Mouse (Mus musculus) embryonic facial prominence, embryonic 12.5 days (tissue): ENCODE measurements around the gene 1700017B05Rik. TPM values are rescaled to one million over a fixed set of nuclear protein-coding genes. Genes with fewer than 3 reads are reported as not detected.
"Not testable (repeated sequence)": the region's sequence is repeated elsewhere in the genome, so short reads cannot be mapped to it uniquely, and the experiment has no call there.

Experiments
- ATAC-seq: fragments of 200-750 bp; cut with Nextera tagmentation; 2 replicates; pipeline ENCODE4 v1.8.0; 2017; ENCODE audit not compliant: insufficient number of reproducible peaks, insufficient read depth, low FRiP score, low TSS enrichment
- H3K27ac ChIP-seq: fragments of 300-500 bp; sonication (generic); 2 replicates; pipeline ENCODE4 v1.5.1; 2016; ENCODE audit warnings: mild to moderate bottlenecking
- H3K27me3 ChIP-seq: fragments of 300-500 bp; sonication (generic); 2 replicates; pipeline ENCODE4 v1.6.1; 2016; ENCODE audit warnings: mild to moderate bottlenecking, moderate library complexity
- H3K36me3 ChIP-seq: fragments of 300-500 bp; sonication (generic); 2 replicates; pipeline ENCODE4 v1.6.1; 2016; ENCODE audit warnings: mild to moderate bottlenecking
- H3K4me1 ChIP-seq: fragments of 300-500 bp; sonication (generic); 2 replicates; pipeline ENCODE4 v1.6.1; 2016
- H3K4me2 ChIP-seq: fragments of 300-500 bp; sonication (generic); replicated peaks from 2 replicates; pipeline ENCODE4 v1.6.1; 2016; ENCODE audit warnings: mild to moderate bottlenecking, moderate library complexity
- H3K4me3 ChIP-seq: fragments of 300-500 bp; sonication (generic); 2 replicates; pipeline ENCODE4 v1.5.1; 2016; ENCODE audit warnings: mild to moderate bottlenecking
- H3K9ac ChIP-seq: fragments of 300-500 bp; sonication (generic); 2 replicates; pipeline ENCODE4 v1.6.1; 2016; ENCODE audit warnings: mild to moderate bottlenecking, moderate library complexity
- H3K9me3 ChIP-seq: fragments of 300-500 bp; sonication (generic); 2 replicates; pipeline ENCODE4 v1.6.1; 2016; ENCODE audit warnings: mild to moderate bottlenecking, moderate library complexity
- WGBS: fragments of 180-500 bp; shearing (Covaris S2); methylation state at CpG from one replicate; pipeline ENCODE4 v1.1.7; 2016; 5-methylcytosine and 5-hydroxymethylcytosine counted together
- polyA plus RNA-seq: library from polyadenylated mRNA; unstranded; fragments of >200 nt; fragmentation: Nextera tagmentation; extraction: Ambion mirVana; gene quantifications from 2 replicates; pipeline ENCODE4 v1.2.1, GENCODE M21; 2016

1700017B05Rik gene
- polyA plus RNA-seq, 1 experiment from 2014 or later = 18.7 TPM

DNA sequence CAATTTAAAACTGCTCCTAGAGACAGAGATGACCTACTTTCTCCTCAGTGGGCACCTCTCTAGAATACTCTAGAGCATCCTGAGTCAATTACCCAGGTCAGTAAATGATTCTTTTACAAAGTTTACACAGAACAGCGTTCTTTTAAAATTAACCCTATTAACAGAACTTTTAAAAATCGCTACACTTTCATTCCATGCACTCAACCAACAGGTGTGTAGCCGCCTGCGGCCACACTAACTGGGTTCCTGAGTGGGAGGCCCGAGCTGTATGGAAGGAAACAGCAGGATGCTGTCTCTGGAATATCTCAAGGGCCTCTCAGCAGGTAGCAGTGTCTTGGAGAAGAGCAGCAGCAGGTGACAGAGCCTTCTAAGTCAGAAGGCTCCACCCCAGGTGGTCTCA, 35.2 kb downstream of the 1700017B05Rik start:
- Histone ChIP-seq H3K4me1 (0 out of 2 replicates have a peak, but pooled peaks cover 8% of the 10 kb centered on the region), H3K9ac (no peak overlapping the region), H3K4me2 (no peak overlapping the region), H3K9me3 (no peaks in the 10 kb centered on the region), H3K36me3 (no peaks in the 10 kb centered on the region), H3K4me3 (no peak overlapping the region), H3K27ac (no peak overlapping the region), H3K27me3 (no peaks in the 10 kb centered on the region)
- ATAC-seq = no peak
- 70% methylated on average over 5 of the region's 5 CpGs for WGBS

DNA sequence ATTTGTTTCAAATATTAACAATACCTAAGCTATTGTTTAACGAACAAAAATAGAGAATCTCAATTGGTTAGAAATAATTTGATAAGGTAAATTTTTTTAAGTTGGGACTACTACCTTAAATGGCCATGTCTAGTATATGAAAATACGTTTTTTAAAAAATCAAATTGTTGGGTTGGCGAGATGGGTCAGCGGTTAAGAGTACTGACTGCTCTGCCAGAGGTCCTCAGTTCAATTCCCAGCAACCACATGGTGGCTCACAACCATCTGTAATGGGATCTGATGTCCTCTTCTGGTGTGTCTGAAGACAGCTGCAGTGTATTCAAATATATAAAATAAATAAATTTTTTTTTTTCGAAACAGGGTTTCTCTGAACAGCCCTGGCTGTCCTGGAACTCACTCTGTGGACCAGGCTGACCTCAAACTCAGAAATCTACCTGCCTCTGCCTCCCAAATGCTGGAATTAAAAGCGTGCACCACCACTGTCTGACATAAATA, 35.7 kb downstream of the 1700017B05Rik start:
- ATAC-seq, H3K9me3 ChIP-seq, H3K4me3 ChIP-seq, H3K4me1 ChIP-seq, H3K4me2 ChIP-seq, H3K36me3 ChIP-seq, H3K27me3 ChIP-seq, H3K9ac ChIP-seq, H3K27ac ChIP-seq: not testable (repeated sequence)
- WGBS = 83% methylated on average over 6 of the region's 6 CpGs

DNA sequence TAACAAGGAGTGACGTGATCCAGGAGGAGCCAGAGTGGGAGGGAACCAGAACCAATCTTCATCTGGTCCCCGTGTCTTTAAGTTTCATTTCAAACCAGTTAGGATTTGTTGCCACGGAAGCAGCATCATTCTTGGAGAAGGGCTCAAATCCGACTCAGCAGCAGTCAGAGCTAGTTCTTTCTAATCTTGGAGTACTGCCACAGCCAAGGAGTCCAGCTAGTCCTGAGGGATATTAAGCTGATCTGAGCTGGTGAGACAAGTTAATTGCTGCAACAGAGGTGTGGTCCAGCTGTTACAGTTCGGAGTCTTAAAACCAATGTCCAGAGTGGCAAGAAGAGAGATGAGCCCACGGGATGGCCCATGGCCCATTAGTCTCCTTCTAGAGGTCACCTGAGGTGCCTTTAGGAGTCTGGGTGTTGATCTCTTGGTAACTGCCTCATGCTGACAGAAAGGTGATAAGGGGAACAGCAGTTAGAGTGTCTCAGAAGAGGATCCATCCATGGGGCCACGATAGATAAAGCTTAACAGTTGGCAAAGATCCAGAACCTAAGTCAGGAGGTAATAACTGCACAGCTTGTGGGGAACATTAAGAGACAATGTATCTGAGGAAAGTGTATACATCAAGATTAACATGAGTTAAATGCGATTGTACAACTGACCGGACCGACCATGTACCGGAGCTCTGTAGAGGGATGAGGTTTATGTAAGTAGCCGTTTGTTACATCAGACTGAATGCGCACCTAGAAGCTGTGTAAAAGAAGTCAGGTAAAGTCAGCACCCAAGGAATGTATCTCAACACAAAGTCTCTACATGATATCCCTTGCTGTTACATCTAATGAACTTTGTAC, 36.4 kb downstream of the 1700017B05Rik start:
- no peak overlapping the region for H3K27ac ChIP-seq
- H3K36me3 ChIP-seq = no peaks in the 10 kb centered on the region
- H3K9ac ChIP-seq = no peak overlapping the region
- no peaks in the 10 kb centered on the region for H3K9me3 ChIP-seq
- ATAC-seq = no peak
- H3K4me3 ChIP-seq = no peak overlapping the region
- WGBS = 87% methylated on average over 13 of the region's 13 CpGs
- H3K4me1 ChIP-seq = 0 out of 2 replicates have a peak, but pooled peaks cover 8% of the 10 kb centered on the region
- H3K27me3 ChIP-seq = no peaks in the 10 kb centered on the region
- no peak overlapping the region for H3K4me2 ChIP-seq

DNA sequence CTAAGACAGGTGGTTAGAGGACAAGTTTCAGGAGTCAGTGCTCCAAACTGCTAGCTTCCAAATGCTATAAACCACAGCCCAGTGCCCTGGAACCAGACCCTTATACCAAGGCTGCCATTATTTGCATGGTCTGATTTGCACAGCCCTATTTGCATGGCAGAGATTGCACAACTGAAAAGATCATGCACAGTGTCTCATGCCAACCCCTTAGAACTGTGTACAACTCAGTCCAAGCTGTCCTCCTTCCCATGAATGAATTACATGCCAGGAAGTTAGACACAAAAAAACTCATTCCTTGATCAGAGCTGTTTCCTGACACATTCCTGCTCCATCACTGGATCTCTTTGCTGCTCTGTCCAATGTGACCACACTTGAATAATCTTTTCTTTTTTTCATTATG, 39.1 kb downstream of the 1700017B05Rik start:
- Histone ChIP-seq H3K27me3 (no peaks in the 10 kb centered on the region), H3K27ac (no peak overlapping the region), H3K36me3 (no peaks in the 10 kb centered on the region), H3K4me2 (no peak overlapping the region), H3K9me3 (no peaks in the 10 kb centered on the region), H3K4me1 (no peaks in the 10 kb centered on the region), H3K4me3 (no peak overlapping the region), H3K9ac (no peak overlapping the region)
- ATAC-seq = no peak

DNA sequence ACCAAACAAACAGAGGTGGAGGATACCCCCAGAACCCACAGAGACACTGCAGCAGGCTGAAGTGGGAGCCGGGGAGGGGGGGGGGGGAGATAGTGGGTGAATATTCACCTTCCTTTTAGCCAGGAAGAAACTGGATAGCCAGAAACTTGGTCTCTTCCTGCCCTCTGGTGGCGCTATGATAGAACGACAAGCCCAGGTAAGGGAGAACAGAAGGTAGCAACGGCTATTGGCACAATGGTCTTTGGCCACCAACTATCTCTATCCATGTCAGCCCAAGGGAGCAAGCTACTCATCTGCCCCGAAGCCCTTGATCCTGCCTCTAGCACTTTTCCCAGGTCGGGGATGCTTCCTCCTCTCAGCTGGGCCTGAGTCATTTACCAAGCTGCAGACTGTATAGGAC, 42.1 kb downstream of the 1700017B05Rik start:
- 19% methylated on average over 6 of the region's 6 CpGs for WGBS
- Histone ChIP-seq H3K4me1 (no peaks in the 10 kb centered on the region), H3K4me2 (no peak overlapping the region), H3K27ac (no peak overlapping the region), H3K4me3 (no peak overlapping the region), H3K9me3 (no peaks in the 10 kb centered on the region), H3K9ac (no peak overlapping the region), H3K27me3 (no peaks in the 10 kb centered on the region), H3K36me3 (no peaks in the 10 kb centered on the region)
- no peak for ATAC-seq

DNA sequence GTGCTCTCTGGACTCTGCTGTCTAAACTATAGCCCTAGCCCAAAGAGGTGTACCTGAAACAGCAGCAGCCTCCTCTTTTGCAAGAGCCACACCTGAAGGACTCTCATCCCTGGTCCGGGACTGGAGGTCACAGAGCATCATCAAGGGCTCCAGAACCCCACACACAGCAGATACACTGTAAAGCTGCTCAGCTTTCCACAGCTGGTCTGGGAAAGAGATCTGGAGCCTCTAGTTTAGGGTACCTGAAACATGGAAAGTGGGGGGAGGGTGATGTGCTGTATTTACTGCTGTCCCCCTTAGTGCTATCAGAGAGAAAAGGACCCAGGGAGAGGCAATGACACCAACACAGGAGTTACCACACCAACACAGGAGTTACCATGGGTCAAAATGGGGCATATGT, 42.9 kb downstream of the 1700017B05Rik start:
- no peaks in the 10 kb centered on the region for H3K9me3 ChIP-seq
- WGBS = 86% methylated on average over 1 of the region's 1 CpGs
- H3K27ac ChIP-seq = no peak overlapping the region
- no peak overlapping the region for H3K4me2 ChIP-seq
- ATAC-seq = no peak
- H3K27me3 ChIP-seq = no peaks in the 10 kb centered on the region
- H3K36me3 ChIP-seq = no peaks in the 10 kb centered on the region
- no peak overlapping the region for H3K9ac ChIP-seq
- no peak overlapping the region for H3K4me3 ChIP-seq
- no peaks in the 10 kb centered on the region for H3K4me1 ChIP-seq

DNA sequence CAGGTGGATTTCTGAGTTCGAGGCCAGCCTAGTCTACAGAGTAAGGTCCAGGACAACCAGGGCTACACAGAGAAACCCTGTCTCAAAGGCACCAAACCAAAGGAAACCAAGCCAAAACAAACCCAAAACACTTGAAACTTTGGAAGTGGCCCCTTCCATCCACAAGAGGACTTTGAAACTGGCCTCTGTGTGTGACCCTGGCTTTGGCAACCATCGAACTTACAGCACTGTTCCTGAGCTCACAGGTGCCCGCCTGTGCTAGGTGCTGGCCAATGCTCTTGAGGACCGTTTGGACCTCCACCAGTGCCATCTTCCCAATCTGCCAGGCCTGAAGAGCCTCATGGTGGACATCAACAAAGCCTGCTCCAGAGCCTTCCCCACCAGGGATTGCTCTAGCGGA, 43.6 kb downstream of the 1700017B05Rik start:
- WGBS = 78% methylated on average over 5 of the region's 5 CpGs
- Histone ChIP-seq H3K27me3 (no peaks in the 10 kb centered on the region), H3K4me1 (no peaks in the 10 kb centered on the region), H3K36me3 (no peaks in the 10 kb centered on the region), H3K9me3 (no peaks in the 10 kb centered on the region), H3K4me2 (no peak overlapping the region), H3K9ac (no peak overlapping the region), H3K27ac (no peak overlapping the region), H3K4me3 (no peak overlapping the region)
- no peak for ATAC-seq

DNA sequence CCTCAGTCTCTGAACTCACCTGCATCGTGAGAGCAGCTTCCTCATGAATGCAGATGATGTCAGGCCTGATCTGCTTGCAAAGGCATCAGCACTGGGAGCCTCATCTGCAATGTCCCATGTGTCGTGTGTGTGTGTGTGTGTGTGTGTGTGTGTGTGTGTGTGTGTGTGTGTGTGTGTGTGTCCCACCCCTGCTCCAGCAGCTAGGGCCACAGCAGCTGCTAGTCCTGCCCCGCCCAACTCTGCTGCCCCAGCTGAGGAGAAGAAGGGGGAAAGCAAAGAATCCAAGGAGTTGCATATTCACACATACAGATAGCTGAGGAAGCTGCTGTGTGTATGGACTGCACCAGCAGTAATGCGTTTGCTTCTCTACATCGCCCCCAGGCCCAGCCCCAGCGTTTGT, 45.2 kb downstream of the 1700017B05Rik start:
- 72% methylated on average over 6 of the region's 6 CpGs for WGBS
- Histone ChIP-seq H3K9ac (no peak overlapping the region), H3K4me2 (no peak overlapping the region), H3K9me3 (no peaks in the 10 kb centered on the region), H3K27ac (no peak overlapping the region), H3K4me1 (no peaks in the 10 kb centered on the region), H3K27me3 (no peaks in the 10 kb centered on the region), H3K4me3 (no peak overlapping the region), H3K36me3 (no peaks in the 10 kb centered on the region)
- ATAC-seq = no peak

DNA sequence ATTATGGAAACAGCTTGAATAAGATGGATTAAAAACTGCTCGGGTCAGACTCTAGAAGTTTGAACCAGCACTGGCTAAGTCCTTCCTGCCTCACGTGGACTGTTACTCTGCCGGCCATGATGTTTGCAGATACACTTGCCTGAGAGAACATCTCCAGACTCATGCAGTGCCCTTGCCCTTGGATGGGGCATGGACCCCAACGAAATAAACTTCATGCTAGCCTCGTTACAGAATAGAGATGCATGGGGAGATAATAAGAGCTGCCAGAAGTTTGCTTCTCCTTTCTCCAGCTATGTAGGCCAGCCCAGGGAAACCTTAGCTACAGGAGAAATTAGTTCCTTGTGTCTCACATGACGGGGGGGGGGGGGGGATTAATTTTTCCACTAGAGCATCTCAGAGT, 47.9 kb downstream of the 1700017B05Rik start:
- Histone ChIP-seq H3K9ac (no peak overlapping the region), H3K4me1 (no peaks in the 10 kb centered on the region), H3K36me3 (no peaks in the 10 kb centered on the region), H3K9me3 (no peaks in the 10 kb centered on the region), H3K4me2 (no peak overlapping the region), H3K4me3 (no peak overlapping the region), H3K27ac (no peak overlapping the region), H3K27me3 (no peaks in the 10 kb centered on the region)
- no peak for ATAC-seq
- WGBS = 65% methylated on average over 6 of the region's 6 CpGs

DNA sequence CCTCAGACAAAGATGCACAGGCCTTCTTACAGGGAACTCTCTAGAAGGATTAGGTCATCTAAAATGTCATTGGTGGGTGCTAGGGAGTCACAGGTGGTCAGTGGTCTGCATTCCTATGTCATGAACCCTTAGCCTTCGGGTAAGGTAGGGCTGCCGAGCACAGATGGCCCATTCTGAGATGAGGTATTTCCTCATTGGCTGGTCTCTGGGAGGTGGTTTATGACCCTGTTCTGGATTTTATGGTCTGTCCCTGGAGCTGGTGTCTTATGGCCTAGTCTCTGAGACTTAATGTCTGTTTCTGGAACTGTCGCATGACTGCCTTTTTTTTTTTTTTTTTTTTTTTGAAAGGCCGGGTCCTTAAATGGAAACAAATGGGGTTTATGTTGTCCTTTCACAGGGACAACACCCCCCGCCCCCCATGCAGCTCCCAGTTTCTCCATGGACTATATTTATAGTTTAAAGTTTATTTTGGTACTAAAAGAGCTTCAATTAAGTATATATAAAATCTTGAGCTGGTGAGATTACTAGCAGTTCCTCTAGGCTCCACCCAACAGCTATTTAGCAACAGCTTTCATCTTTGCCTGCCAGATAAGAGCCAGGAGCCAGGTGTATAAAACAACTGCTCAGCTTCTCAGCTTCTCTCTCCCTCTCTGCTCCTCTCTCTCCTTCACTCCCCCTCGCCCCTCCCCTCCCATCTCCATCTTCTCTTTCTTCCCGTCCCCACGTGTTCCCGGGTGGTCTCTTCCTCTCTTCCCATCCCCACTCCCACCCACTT, 49.8 kb downstream of the 1700017B05Rik start:
- Histone ChIP-seq H3K4me3 (no peak overlapping the region), H3K27me3 (no peaks in the 10 kb centered on the region), H3K27ac (no peak overlapping the region), H3K9me3 (no peaks in the 10 kb centered on the region), H3K9ac (no peak overlapping the region), H3K36me3 (no peaks in the 10 kb centered on the region), H3K4me2 (no peak overlapping the region), H3K4me1 (no peaks in the 10 kb centered on the region)
- ATAC-seq = no peak
- 62% methylated on average over 9 of the region's 9 CpGs for WGBS

DNA sequence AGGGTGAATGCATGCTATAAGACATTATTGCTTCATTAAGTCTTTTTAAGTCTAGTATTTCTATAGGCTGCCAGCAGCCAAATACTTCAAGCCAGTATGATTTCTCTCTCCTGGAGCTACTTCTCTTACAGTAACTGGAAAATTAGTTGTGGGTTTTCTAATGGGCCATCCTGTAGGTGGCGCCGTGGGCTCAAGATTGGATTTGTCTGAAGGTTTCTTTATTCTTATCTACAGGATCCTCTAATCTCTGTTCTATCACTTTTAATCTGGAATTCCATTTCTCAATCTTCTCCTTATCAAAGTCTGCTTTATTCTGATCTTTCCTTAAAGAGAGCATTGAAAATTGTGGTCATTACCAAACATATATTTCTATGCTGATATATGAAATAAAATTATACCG, 53.1 kb downstream of the 1700017B05Rik start:
- Histone ChIP-seq H3K9ac (no peak overlapping the region), H3K27me3 (no peaks in the 10 kb centered on the region), H3K9me3 (no peaks in the 10 kb centered on the region), H3K4me2 (no peak overlapping the region), H3K4me1 (no peaks in the 10 kb centered on the region), H3K36me3 (no peaks in the 10 kb centered on the region), H3K4me3 (no peak overlapping the region), H3K27ac (no peak overlapping the region)
- no peak for ATAC-seq
- 31% methylated on average over 3 of the region's 3 CpGs for WGBS

DNA sequence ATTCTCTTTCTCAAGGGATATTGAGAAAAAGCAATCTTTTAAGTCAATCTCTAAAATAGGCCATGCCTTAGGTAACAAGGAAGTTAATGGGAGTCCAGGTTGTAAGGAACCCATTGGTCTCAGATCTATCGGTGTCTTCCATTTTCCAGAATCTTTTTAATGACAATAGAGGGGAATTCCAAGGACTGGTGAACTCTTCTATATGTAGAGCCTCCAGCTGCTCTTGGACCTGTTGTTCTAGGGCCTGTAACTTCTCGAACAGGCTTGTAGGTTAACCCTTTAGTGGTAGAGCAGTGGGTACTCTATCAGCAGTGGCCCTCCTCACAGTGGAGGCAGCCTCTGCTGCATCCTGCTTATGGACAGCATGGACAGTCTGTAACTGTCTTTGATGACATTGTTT, 55.5 kb downstream of the 1700017B05Rik start:
- Histone ChIP-seq H3K27ac (no peak overlapping the region), H3K4me2 (no peak overlapping the region), H3K4me1 (no peaks in the 10 kb centered on the region), H3K36me3 (no peaks in the 10 kb centered on the region), H3K9ac (no peak overlapping the region), H3K27me3 (no peaks in the 10 kb centered on the region), H3K4me3 (no peak overlapping the region), H3K9me3 (no peaks in the 10 kb centered on the region)
- WGBS = 72% methylated on average over 2 of the region's 2 CpGs
- ATAC-seq = no peak
